Mouse (Mus musculus) stomach, embryonic 16.5 days (tissue): ENCODE measurements around the gene Cd81. TPM values are rescaled to one million over a fixed set of nuclear protein-coding genes. Genes with fewer than 3 reads are reported as not detected.

Source experiments
- ATAC-seq: fragments of 200-750 bp; cut with Nextera tagmentation; 2 replicates; pipeline ENCODE4 v1.8.0; 2017; ENCODE audit warnings: moderate number of reproducible peaks, moderate TSS enrichment; ENCODE audit not compliant: insufficient read depth, low FRiP score
- H3K27ac ChIP-seq: fragments of 300-500 bp; sonication (generic); 2 replicates; pipeline ENCODE4 v1.5.1; 2014; ENCODE audit warnings: low read length
- H3K27me3 ChIP-seq: fragments of 300-500 bp; sonication (generic); 2 replicates; pipeline ENCODE4 v1.6.1; 2014; ENCODE audit warnings: low read length, control low read depth, mixed read lengths; ENCODE audit not compliant: control insufficient read depth, insufficient read depth
- H3K36me3 ChIP-seq: fragments of 300-500 bp; sonication (generic); 2 replicates; pipeline ENCODE4 v1.6.1; 2014; ENCODE audit warnings: low read length; ENCODE audit not compliant: control insufficient read depth, insufficient read depth
- H3K4me1 ChIP-seq: fragments of 300-500 bp; sonication (generic); 2 replicates; pipeline ENCODE4 v1.6.1; 2014; ENCODE audit warnings: low read length, control low read depth, mixed read lengths; ENCODE audit not compliant: control insufficient read depth, insufficient read depth
- H3K4me2 ChIP-seq: fragments of 300-500 bp; sonication (generic); 2 replicates; pipeline ENCODE4 v1.6.1; 2014; ENCODE audit warnings: low read depth, low read length, mixed read lengths
- H3K4me3 ChIP-seq: fragments of 300-500 bp; sonication (generic); replicated peaks from 2 replicates; pipeline ENCODE4 v1.5.1; 2014; ENCODE audit warnings: mild to moderate bottlenecking, low read length
- H3K9ac ChIP-seq: fragments of 300-500 bp; sonication (generic); 2 replicates; pipeline ENCODE4 v1.6.1; 2014; ENCODE audit warnings: low read length
- H3K9me3 ChIP-seq: fragments of 300-500 bp; sonication (generic); replicated peaks from 2 replicates; pipeline ENCODE4 v1.6.1; 2016; ENCODE audit warnings: low read length, control low read depth; ENCODE audit not compliant: control insufficient read depth
- WGBS: fragments of 180-500 bp; shearing (Covaris S2); extraction: QIAGEN DNeasy Blood & Tissue Kit; methylation state at CpG from one replicate; pipeline ENCODE4 v1.1.7; 2014; 5-methylcytosine and 5-hydroxymethylcytosine counted together
- polyA plus RNA-seq: library from polyadenylated mRNA; unstranded; fragments of >200 nt; fragmentation: Nextera tagmentation; extraction: Ambion mirVana; gene quantifications from 2 replicates; pipeline ENCODE4 v1.2.1, GENCODE M21; 2015

Gene Cd81
- polyA plus RNA-seq, 1 experiment from 2014 or later: 638 TPM

DNA sequence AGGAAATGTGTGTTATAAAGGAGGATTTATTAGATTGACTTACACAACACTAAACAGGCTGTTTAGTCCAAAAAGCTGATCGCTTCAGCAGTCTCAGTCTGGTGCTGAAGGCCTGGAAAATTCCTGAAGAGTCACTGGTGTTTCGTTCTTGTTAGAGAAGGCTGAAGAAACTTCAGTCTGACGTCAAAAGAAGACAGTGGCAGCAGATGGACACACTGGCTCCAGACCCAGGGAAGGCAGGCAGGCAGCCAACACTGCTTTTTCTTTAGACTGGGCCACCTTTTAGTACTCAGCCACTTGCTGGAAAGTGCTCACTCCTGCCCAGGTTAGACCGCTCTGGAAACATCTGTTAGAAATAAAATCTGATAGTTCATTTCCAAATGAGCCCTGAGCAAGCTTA is 19.0 kb upstream of the Cd81 start:
- no peaks in the 10 kb centered on the region for H3K4me1 ChIP-seq
- no peaks in the 10 kb centered on the region for H3K27me3 ChIP-seq
- H3K9me3 ChIP-seq: no peaks in the 10 kb centered on the region
- no peak overlapping the region for H3K9ac ChIP-seq
- no peaks in the 10 kb centered on the region for H3K36me3 ChIP-seq
- ATAC-seq: no peak
- no peak overlapping the region for H3K27ac ChIP-seq
- 80% methylated on average over 4 of the region's 4 CpGs for WGBS
- H3K4me2 ChIP-seq: no peak overlapping the region
- no peak overlapping the region for H3K4me3 ChIP-seq

DNA sequence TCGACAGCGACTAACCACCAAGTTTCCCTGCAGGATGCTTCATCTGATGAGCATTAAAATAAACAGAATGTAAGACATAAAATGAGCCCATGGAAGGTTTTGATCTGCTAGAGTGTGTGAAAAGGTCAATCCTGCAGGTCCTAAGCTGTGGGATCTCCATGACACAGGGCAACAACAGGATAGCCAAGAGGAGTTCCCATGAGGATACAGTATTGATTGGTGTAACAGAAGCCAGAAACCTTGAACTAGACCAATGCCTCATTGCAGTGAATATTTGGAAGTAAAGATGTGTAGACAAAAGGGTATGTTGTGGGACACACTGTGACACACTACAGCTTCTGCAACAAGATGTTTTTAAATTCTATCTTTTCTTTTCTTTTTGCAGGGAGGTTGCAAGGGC is 18.4 kb upstream of the Cd81 start:
- no peaks in the 10 kb centered on the region for H3K36me3 ChIP-seq
- H3K27me3 ChIP-seq: no peaks in the 10 kb centered on the region
- H3K4me1 ChIP-seq: no peaks in the 10 kb centered on the region
- H3K9ac ChIP-seq: no peak overlapping the region
- H3K27ac ChIP-seq: no peak overlapping the region
- no peak for ATAC-seq
- no peak overlapping the region for H3K4me2 ChIP-seq
- 85% methylated on average over 2 of the region's 2 CpGs for WGBS
- no peak overlapping the region for H3K4me3 ChIP-seq
- H3K9me3 ChIP-seq: no peaks in the 10 kb centered on the region

DNA sequence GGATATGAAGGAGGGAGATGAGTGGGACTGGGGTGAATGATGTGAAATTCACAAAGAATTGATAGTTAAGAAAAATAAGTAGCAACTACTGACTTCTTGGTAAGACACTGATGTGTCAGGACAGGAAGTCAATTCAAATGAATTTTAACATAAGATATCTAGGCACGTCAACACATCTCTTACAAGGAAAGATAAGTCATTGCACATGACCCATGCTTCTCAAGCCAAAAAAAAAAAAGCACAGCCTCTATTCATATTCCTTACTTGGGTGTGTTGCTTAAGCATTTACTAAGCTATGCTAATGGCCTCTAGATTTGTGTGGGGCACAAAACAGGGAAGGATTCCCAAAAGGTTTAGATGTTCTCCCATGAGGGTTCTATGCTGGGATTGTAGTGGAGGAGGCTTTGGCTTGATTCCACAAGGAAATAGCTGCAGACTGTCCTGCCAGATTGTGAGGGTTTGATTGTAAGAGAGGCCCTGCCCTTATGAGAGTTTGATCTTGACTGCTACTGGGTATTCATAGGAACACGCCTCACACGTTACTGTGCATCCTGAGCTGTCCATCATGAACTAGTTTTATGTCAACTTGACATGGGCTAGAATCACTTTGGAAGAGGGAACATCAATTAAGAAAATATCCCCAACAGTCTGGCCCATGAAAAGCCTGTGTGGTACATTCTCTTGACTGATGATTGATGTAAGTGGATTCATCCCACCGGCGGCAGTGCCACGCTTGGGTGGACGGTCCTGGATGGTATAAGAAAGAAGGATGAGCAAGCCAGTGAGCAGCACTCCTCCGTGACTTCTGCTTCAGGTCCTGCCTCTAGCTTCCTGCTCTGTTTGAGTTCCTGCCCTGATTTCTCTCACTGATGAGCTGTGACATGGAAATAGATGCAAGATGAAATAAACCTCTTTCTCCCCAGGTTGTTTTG is 17.8 kb upstream of the Cd81 start:
- Histone ChIP-seq H3K9me3 (no peaks in the 10 kb centered on the region), H3K4me1 (no peaks in the 10 kb centered on the region), H3K4me2 (no peak overlapping the region), H3K27ac (no peak overlapping the region), H3K9ac (no peak overlapping the region), H3K27me3 (no peaks in the 10 kb centered on the region), H3K4me3 (no peak overlapping the region), H3K36me3 (no peaks in the 10 kb centered on the region)
- 86% methylated on average over 8 of the region's 8 CpGs for WGBS
- no peak for ATAC-seq

DNA sequence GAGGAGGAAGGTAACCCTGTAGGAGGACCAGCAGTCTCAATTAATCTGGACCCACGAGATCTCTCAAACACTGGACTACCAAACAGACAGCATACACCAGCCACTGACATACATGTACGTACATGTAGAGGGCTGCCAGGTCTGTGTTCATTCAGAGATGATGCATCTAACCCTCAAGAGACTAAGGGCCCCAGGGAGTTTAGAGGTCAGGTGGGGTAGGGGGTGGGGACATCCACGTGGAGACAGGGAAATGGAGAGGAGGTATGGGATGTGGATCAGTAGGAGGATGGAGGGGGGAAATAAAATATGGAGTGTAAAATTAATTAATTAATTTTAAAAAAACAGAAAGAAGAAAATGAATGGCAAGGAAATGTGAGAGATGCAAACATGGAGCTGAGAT is 15.8 kb upstream of the Cd81 start:
- 72% methylated on average over 3 of the region's 3 CpGs for WGBS
- peaks cover 7% of the 10 kb centered on the region; the same call in 1 of the 2 replicates for H3K4me1 ChIP-seq
- H3K4me2 ChIP-seq: no peak overlapping the region
- no peaks in the 10 kb centered on the region for H3K36me3 ChIP-seq
- no peak overlapping the region for H3K27ac ChIP-seq
- no peak overlapping the region for H3K9ac ChIP-seq
- no peaks in the 10 kb centered on the region for H3K9me3 ChIP-seq
- ATAC-seq: no peak
- H3K4me3 ChIP-seq: no peak overlapping the region
- no peaks in the 10 kb centered on the region for H3K27me3 ChIP-seq

DNA sequence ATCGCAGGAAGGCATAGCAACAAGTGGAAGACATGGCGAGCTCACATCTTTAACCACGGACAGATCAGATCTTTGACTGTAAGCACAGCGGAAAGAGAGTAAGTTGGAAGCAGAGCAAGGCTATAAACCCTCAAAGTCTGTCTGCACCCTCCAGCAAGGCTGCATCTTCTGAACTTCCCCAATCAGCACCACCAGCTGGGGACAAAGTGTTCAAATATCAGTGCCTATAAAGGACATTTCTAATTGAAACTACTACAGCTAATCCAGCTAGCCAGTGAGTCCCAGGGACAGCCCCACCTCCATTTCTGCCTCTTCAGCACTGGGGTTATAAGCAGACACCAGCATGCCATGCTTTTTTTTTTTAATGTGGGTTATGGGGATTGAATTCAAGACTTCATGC is 15.2 kb upstream of the Cd81 start:
- Histone ChIP-seq H3K27ac (no peak overlapping the region), H3K27me3 (no peaks in the 10 kb centered on the region), H3K9ac (no peak overlapping the region), H3K36me3 (no peaks in the 10 kb centered on the region), H3K4me2 (no peak overlapping the region), H3K4me1 (peaks cover 12% of the 10 kb centered on the region; the same call in 1 of the 2 replicates), H3K9me3 (no peaks in the 10 kb centered on the region), H3K4me3 (no peak overlapping the region)
- ATAC-seq: no peak
- WGBS: 91% methylated on average over 4 of the region's 4 CpGs

DNA sequence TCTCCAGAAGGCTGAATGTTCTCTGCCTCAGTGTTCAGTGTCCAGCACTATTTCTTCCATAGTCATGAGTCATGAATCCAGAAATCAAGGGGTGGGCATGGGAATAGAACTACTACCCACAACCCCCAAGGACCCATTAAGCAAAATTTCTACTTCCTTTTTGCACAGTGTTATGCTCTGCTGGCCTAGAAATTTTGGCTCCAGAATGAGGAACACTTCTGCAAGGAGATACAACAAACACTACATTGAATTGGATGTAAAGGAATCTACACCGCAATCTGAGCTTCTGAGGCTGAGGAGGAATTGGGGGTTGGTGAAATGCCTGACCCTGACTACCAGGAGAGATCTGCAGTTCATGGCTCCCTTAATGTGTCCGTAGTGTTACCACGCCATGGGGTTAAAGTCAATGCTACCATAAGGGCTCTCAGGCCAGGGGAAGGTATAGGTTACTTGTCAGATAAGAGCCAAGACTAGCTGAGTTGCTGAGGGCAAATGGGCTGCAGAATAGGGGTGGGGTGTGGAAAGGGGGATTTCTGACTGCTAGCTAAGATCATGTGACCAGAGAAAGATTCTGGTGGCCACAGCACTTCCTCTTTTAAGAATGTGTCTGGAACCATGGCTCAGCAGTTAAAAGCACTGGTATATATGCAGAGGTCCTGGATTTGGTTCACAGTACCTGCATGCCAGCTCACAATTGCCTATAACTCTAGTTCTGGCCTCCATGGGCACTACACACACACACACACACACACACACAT is 14.2 kb upstream of the Cd81 start:
- Histone ChIP-seq H3K27me3 (no peaks in the 10 kb centered on the region), H3K27ac (no peak overlapping the region), H3K9ac (no peak overlapping the region), H3K36me3 (no peaks in the 10 kb centered on the region), H3K4me2 (no peak overlapping the region), H3K9me3 (no peaks in the 10 kb centered on the region), H3K4me1 (peaks cover 17% of the 10 kb centered on the region; the same call in 1 of the 2 replicates), H3K4me3 (no peak overlapping the region)
- no peak for ATAC-seq
- WGBS: 87% methylated on average over 3 of the region's 3 CpGs

DNA sequence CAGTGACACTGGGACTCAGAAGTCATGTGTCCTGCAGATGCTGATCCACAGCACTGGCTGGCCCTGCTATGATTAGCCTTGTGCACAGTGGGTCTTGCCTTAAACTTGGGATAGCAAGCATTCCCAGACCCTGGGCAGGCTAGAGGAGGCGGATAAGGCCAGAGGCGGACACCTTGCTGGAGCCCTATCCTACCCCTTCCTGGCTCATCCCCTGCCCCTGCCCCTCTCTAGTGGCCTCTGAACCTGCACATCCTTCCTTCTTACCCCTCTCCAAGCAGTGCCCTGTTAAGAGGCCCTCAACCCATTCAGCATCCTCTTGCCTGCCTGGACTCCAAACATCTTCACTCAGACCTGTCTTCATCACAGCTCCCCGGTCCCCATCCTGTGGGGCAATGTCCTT is 12.0 kb upstream of the Cd81 start:
- Histone ChIP-seq H3K36me3 (no peaks in the 10 kb centered on the region), H3K4me2 (no peak overlapping the region), H3K27ac (no peak overlapping the region), H3K4me1 (peaks cover 17% of the 10 kb centered on the region; the same call in 1 of the 2 replicates), H3K27me3 (no peaks in the 10 kb centered on the region), H3K9ac (no peak overlapping the region), H3K9me3 (no peaks in the 10 kb centered on the region; the same call in 1 of the 2 replicates), H3K4me3 (no peak overlapping the region)
- ATAC-seq: no peak
- WGBS: 95% methylated on average over 3 of the region's 3 CpGs

DNA sequence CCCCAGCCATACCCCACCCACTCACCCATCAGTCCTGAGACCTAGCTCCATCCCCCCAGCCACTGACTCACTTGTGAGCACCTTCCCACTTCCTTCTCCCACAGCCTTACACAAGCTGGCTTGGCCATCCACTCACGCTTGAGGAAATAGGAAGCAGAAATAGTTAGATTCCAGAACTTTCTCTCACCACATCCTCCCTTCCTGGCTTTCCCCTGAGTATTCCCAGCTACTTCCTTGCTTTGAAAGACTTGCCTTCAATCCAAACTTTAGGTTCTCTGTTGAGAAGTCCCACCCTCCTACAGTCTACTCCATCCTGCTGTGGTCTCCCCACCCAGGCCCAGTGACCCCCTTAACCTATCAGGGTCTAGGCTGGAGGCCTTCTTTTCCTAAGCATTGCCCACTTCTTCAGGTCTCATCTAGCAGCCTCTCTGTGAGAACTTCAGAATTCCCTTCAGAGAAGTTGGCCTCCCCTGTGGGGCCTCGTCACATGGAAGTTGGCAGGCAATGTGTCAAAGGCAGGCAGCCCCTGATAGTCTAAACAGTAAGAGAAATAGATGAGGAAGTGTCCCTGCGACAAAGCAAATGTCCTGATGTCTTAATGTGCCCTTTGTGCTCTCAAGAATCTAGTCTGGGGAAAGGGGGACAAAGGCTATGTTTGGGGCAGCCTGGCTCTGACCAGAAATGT is 11.3 kb upstream of the Cd81 start:
- no peak for ATAC-seq
- Histone ChIP-seq H3K9me3 (no peaks in the 10 kb centered on the region; the same call in 1 of the 2 replicates), H3K9ac (no peak overlapping the region), H3K36me3 (no peaks in the 10 kb centered on the region), H3K27me3 (no peaks in the 10 kb centered on the region), H3K4me1 (peaks cover 17% of the 10 kb centered on the region; the same call in 1 of the 2 replicates), H3K27ac (peak overlapping the region; percentile 24), H3K4me2 (no peak overlapping the region), H3K4me3 (no peak overlapping the region)
- WGBS: 64% methylated on average over 3 of the region's 3 CpGs
